Mouse (Mus musculus): ENCODE results near the gene Ndufa7. TPM values are rescaled to one million over a fixed set of nuclear protein-coding genes. Genes with fewer than 3 reads are reported as not detected.

Gene Ndufa7
- polyA plus RNA-seq (2017; shearing (Covaris generic)): 100 to 1,000 TPM; 389 to 432 TPM

DNA sequence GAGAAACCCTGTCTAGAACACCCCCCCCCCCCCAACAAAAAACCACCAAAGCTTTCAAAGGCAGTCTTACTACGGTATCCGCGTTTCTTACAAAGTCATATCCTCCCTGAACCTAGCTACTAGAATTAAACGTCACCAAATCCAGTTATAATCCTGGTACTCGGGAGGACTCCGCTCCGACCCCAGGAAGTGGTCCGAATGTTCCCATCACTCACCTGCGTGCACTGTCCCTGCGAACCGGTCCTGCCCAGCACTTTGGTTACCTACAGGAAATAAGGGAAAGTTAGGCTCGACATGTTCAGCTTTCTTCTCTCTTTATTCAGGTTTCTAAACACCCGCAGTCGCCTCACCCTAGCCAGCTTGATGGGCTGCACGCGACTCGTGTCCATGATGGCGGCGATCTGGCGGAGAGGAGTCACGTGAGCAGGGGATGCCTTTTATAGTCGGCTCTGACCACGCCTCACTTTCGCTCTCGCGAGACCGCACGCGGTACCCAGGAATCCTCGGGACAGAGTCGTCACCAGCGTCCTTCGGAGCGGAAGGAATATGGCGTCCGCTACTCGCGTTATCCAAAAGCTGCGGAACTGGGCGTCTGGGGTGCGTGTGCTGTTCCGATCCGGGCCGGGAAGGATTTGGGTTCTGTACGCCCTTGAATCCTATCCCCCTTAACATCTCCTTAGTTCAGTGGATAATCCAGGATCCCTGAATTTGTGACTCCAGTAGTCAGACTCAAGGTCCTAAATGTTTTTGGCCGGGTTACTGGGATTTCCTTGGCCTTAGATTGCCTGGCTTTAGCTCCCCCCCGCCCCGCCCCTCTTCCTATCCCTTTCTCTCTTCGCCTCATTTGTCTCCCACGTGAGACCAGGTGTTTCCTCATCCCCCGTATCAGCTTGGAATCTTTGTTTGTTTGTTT lies at the start of gene Ndufa7, which contains the start of gene Rps28:
Ndufa7 (plus strand) TSS at position 489 of the 913 bp plus-strand sequence.
Rps28 (minus strand) TSS at position 479 of the 913 bp plus-strand sequence.
- ATAC-seq: peak; percentile 91

DNA sequence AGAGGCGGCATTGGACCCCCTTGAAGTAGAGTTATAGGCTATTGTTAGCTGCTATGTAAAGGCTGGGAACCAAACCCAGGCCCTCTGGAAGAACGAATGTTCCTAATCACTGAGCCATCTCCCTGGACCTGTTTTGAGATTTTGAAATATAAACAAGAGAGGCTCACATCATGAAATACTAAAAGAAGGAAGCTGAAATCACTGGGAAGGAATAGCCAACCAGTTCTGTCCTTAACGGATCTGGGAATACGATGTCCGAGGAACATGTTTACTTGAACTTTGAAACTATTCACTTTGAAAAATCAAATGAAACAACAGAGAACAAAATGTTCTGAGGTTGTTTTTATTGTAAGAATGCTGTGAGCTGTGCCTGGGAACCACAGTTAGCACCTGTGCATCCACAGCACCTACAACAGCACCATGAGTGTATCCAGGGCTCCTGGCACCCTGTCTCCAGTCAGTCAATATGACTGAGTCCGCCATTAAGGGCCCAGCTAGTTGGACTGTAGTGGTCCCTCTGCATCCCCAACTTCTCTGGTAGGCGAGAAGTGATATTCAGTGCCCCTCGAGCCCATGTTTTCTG lies 49.7 kb upstream of the Ndufa7 start:
- no peak for ATAC-seq

DNA sequence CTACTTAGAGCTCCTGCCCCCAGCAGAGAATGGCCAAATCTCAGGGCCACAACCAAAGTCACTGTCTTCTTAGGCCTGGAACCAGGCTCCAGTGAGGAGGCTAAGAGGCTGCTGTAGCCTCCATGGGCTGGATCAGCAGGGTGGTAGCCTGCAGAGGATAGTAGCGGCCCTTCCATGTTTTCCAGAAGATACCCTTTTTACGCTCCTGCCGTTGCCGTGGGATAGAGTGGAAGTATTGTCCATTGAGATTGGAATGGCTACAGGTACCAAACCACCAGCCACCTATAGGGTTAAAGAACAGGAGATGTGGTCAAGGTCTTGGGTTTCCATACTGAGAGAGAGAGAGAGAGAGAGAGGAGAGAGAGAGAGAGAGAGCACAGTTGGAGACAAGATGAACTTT lies 49.1 kb upstream of the Ndufa7 start:
- ATAC-seq: no peak

DNA sequence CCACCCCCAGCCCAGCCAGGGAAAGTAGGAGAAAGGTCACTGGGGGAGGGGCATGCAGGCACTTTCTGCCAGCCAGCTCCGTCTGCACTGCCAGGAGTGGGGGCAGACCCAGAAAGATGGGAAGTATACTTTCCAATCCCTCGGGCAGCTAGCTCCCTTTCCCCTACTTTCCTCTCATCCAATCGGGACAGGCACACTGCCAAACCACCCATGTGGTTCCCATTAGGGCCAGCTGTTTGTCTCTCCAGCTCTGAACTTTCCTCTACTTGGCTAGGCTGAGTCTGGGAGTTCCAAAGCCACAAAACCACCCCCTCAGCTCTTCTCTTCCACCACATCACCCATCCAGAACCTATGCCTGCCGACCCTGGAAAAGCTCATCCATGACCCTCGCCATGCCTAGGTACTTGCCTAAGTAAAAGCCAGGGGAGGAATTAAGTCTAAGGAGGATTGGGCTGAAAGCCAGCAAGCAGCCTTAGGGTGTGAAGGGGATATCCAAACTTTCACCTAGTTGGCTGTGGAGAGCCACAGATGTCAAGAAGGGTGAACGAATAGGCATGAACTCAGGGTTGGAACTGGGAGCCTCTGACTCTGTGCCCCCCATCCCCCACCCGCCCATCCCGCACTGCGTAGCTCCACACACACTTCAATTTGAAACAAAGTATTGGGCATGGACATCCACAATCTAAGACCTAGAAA lies 45.0 kb upstream of the Ndufa7 start:
- no peak for ATAC-seq

DNA sequence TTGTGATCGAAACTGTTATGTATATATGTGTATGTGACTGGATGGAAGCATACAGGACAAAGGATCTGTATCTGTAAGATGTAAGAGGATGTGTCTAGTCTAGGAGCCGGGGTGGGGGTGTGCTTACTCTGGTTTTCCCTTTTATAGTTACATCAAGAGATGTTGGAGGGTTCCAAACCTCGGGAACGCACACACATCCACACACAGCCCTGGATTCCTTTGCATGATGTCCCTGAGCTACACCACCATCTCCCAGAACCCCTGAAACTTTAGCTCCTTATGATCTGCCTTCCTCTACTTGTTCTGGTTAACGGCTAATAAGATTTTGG lies 44.4 kb upstream of the Ndufa7 start:
- ATAC-seq: no peak

DNA sequence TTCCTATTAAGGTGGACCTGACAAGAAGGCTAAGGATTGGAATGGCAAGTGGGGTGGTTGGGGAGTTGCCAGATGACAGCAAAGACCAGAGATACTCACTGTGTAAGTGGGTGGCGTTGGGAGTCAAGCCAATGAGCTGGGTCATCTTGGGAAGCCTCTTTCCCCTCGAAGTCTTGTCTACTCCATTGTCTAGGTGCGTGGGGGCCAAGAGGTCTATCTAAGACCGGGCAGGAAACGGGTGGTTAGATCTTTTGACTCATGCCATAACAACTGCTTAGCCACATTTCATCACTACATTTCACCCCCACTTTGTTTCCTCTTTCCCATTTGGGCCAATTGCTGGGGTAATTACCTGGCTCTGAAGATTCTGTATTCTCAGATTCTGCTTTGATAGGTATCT lies 43.9 kb upstream of the Ndufa7 start:
- peak; percentile 57 for ATAC-seq

DNA sequence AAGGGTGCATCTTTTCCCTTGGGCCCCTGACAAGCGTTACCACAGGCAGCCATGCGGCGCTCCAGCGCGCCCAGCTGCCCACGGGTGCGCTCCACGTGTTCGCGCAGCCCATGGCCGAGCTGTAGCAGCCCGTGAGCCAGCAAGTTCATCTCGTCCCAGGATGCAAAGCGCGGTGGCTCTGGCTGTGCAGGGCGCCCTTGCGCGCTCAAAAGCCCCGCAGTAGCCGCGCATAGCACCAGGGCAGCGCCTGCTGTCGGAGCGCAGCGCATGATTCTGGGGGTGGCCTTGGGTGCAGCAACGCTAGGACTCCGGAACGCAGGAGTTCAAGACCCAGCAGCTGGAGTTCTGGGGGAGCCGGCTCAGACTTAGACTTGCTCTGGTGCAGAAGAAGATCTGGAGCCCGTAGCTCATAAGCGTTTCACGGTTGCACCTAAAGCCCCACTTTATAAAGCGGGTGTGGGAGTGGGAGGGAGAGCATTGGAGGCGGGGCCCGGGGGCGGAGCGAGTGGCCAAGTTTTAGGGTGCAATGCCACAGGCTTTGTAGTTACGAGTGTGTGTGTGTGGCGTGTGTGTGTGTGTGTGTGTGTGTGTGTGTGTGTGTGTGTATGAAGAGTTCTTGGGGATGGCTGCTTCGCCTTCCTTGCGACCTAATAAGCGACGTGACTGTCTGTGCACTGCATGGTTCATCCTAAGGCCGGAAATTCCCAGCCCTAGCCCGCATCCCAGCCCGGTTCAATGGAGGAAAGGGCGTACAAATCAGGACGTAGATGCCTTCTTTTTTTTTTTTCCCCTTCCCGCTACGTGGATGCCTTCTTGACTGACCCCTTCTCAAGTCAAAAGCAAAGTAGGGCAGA lies 43.0 kb upstream of the Ndufa7 start, which contains the start of gene Angptl4:
Angptl4 (minus strand) TSS at position 707 of the 854 bp plus-strand sequence.
- ATAC-seq: peak; percentile 73

DNA sequence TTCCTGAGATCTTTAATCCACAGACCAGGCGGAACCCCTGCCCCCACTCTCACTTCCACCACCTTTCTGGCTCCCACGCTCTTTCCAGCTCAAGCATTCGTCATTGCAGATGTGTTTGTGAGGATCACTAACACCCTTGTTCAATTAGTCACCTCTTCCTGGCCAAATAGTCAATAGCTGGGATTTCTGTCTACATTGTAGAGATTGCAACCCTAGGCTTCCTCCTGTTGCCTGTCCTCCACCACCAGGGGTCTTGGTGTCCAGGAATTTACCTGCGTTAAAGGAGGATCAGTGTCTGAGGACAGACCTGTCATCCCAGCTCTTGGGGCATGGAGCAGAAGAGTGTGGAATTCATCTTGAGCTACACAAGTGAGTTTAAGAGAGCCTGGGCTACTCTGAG lies 42.3 kb upstream of the Ndufa7 start:
- no peak for ATAC-seq

DNA sequence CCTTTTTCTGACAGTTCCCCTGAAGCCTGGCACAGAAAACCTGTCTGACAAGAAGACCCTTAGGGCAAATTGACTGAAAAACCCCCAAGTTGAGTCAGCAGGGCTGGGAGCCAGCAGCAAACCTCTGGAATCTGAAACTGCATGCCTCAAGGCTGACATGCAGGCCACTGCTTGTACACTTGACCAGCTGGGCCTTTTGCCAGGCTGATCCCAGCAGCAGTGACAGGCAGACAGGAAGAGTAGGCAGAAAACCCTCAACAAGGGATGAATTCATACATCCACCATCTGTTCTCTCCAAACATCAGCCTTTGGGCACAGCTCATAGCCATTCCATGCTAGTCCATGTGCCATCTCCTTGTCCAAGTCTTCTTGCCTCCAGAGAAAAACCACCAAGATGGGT lies 41.0 kb upstream of the Ndufa7 start:
- no peak for ATAC-seq

DNA sequence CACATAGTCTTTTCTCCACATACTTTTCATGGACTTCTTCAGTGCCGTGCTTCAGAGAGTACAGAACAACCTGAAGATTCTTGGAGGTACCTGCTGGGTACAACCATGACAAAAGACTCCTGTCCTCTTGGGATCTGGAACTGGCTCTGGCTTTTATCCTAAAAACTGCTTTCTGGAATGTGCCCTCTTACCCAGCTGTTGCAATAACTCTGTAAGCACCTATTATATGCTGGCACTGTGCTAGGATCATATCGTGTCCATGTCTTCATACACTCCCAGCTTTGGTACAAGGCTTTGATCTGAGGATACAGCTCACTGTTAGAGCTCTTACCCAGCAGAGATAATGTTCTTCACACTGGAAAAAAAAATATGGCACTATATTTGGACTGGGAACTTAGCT lies 39.4 kb upstream of the Ndufa7 start:
- no peak for ATAC-seq

DNA sequence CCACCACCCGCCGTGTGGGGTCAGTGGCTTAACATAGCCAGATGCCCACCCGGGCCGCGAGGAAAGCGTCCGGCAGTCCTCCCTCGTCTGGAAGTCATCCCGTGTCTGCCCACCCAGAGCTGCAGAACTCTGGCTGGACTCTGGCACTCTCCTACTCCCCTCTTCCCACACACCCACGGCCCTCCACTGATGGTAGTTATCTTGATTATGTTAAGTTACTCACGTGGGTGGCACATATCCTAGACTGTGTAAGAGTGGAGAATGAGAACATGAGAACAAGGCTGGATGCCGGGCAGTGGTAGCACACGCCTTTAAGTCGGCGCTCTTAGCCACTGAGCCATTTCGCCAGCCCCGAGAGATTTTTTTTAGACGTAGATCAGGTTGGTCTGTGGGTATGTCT lies 38.0 kb upstream of the Ndufa7 start:
- no peak for ATAC-seq

DNA sequence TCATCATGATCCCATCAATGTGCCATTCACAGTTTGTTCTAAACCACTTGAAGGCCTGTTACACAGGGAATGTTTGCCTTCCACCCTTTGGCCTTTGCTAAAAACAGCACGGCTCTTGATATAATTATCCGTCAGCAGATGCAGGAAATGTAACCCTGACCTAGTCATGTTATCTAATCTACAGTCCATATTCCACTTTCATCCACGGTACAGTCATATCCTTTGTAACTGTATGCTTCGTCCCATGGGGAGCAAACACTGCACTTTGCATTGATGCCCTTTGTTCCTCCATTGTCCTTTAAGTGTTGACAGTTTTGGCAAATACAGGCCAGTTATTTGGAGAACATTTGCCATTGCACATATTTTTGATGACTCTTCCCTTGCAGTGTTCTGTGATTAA lies 35.6 kb upstream of the Ndufa7 start:
- no peak for ATAC-seq

DNA sequence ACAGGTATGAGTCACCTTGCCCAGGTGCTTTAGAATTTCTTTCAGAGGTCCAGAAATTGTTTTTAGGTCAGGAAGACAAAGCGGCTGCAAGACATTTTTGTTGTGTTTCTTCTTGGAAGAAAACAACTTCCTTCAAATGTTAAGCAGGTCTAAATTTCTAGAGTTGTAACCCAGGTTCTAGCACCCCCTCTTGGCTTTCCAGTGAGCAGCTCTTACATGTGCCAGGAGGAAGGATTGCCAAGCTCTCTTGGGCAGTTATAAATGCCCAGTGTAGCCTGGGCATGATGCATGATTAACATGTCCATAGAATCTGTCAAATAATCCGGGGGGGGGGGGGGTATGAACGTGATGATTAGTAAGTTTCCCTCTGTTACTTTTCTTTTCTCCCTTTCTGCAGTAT lies 26.1 kb upstream of the Ndufa7 start:
- no peak for ATAC-seq

DNA sequence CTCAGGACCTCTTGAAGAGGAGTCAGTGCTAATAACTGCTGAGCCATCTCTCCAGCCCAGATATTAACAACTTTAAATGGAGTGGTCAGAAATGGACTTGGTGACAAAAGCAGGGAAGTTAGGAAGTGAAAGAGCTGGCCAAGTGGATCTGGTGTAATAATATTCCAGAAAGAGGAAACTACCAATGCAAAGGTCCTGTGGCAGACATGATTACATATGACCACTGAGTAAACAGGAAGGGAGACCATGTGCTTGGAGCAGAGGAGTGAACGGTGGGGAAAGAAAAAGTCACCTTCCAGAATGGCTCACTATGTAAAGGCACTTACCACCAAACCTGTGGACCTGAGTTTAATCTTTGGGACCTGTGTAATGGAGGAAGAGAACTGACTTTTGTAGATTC lies 25.1 kb upstream of the Ndufa7 start:
- ATAC-seq: no peak

DNA sequence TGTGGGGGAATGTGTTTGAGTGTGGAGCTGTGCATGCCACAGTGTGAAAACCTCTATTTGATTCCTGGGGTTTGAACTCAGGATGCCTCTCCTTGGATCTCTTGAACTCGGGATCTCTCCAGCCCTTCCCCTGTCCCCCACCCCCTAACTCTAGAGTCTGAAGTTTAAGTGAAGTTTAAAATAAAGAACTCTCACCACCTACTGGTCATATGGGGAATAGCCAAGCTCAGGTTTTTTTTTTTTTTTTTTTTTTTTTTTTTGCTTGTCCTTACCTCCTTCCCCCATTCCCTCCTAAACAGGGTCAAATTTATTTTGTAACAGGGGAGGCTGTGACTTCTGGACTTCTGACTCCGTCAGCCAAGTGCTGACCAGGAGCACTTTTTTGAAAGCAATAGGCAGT lies 22.2 kb upstream of the Ndufa7 start:
- ATAC-seq: no peak

DNA sequence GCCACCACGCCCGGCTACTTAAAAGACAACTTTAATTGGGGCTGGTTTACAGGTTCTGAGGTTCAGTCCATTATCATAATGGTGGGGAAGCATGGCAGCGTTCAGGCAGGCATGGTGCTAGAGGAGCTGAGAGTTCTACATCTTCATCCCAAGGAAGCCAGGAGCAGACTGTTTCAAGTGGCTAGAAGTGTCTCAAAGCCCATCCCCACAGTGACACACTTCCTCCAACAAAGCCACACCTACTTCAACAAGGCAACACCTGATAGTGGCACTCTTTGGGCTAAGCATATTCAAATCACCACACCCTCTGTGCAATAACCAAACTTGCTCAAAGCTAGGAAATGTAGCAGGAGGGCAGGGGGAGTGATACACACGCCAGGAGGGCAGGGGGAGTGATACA lies 20.2 kb upstream of the Ndufa7 start:
- ATAC-seq: no peak

DNA sequence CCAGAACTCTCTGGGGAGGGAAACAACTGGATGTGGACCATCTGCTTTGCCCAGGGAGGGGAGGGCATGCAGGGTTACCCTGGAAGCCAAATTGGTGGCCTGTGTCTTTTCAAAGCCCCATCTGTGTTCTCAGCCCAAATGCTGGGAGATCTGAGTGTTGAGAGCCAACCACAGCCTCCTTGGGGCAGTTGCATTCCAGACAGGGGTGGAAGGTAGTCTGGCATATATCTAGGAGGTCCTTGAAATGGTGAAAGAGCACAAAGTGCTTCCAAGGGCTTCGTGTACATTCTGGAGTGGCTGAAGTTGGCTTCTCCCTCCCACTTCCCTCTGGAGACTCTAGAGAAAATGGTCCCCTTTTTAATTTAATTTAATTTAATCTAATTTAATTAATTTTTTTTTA lies 19.6 kb upstream of the Ndufa7 start:
- ATAC-seq: no peak

DNA sequence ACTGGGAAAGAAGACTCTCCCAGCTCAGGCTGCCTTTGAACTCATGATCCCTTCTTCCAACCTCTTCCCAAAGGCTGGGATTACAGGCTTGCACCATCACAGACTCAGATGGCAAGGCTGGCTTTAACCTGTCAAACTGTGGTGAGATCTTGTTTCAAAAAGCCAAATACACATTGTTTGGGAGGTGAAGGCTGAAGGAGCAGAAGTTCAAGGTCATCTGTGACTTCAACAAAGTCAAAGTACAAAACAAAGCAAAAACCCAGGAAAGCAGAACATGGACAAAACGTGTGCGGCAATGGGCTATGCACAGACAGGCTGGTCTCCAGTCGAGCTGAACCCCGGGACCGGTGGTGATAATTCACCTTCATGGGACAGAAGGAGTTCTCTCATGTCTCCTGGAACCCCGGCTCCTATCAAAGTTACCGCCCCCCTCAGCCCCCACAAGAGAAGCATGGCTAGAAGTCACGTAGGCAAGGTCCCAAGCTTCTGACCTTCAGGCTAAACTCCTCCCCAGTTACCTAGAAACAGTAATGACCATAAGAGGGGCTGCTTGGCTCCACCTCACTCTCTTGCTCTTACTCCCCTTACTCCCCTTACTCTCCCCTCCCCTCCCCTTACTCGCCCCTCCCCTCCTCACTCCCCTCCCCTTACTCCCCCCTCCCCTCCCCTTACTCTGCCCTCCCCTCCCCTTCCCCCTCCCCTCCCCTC lies 17.0 kb upstream of the Ndufa7 start:
- ATAC-seq: no peak

DNA sequence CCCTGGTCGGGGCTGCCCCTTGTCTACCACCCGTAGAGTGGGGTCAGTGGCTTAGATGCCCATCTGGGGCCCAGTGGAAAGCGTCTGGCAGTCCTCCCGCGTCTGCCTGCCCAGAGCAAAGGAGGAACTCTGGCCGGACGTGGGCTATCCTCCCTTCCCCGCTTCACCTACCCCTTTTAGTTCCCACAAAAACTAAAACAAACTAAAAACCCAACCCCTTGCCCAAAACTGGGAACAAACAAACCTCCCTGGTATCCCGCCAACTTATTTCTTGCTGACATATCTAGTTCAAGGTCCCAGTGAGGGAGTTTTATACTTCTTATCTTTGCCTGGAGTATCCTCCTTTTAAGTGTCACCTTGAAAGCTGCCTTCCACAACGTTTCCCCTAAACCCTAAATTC lies 16.2 kb upstream of the Ndufa7 start:
- no peak for ATAC-seq

DNA sequence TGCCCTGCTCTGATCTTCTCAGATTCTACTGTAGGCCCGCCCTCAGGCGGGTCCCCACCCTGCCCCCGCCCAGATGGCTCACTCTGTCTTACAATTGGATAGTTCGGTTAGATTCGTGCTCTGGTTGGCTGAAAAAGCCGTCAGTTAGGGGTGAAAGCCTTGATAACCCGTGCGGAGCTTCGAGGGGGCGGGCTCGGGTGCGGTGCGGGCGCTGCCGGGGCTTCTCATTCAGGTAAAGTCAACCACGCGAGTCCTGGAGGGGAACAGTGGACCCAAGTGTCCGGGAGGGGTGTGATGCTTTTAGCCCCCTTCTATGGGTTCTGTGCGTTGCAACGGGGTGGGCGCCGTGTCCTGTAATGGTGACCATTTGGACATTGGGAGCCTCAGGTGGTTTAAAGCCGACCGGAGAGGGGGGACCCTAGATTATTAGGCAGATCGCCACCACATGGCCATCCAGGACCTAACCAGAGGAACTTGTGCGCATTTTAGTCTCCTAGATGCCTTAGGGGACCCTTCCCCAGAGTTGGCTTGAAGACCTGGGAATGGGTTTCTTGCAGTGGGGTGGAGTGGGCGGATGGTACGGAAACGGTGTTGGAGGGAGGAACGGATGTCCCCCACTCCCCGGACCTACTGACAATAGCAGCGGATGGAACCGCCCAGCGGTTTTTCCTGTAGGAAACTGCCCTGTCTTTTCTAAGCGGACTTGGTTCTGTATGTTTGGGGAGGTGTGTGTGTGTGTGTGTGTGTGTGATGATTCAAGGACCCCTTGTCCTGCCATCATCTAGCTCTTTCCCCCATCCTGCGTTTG lies 13.8 kb upstream of the Ndufa7 start, which contains the start of gene Kank3:
Kank3 (plus strand) TSS at position 186 of the 808 bp plus-strand sequence.
- peak; percentile 89 for ATAC-seq

DNA sequence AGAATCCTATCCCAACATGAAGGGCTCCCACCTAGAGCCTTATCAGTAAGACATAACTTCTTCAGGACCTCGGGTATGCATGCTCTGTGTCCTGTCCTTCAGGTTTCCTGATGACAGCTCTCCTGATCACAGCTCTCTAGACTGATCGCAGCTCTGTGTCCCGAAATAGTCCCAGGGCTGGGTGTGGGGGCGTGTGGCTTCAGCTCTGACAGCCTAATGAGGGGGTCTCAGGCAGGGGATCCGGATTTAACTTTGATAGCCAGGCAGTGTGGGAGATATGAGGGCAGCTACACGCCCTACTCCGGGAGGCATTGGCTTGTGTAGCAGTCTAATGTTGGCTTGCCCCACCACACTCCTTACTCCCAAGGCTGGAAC lies 13.2 kb upstream of the Ndufa7 start:
- no peak for ATAC-seq
